26 mouse cellular contexts compared by ENCODE assay signal in the genomic region with DNA sequence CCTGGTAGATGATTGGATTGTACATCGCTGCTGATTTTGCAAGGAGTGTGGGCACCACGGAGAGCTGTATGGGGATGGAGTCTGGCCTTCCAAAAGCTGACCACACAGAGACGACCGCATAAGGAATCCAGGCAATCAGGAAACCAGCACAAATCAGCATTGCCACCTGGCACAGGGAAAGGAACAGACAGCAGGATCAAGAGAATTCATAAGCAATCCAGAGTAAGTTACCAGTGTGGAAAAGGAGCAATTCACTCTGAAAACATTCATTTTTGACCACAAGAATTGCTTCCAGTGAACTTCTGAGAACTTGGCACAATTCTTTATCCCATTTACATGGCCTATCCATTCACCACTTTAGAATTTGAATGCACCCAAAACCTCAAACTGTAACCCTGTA. TPM values are rescaled to one million over a fixed set of nuclear protein-coding genes. Genes with fewer than 3 reads are reported as not detected.
A peak's percentile ranks its signal among the peaks of the same experiment; 100 is the strongest.
DNase-seq lines count a peak whose midpoint lies in the region; ATAC-seq and TF ChIP-seq lines count a peak whose summit lies in the region.
"Had no signal": no experiment of that assay in that cellular context is flagged by ENCODE, and none has a peak within 500 bp of the region (broad histone marks: within the 10 kb centered on the region; RNA-seq: fewer than 3 reads in every experiment).

No protein-coding gene starts in this region.

- H3K9me3 ChIP-seq in forebrain, embryonic 13.5 days (replicated peaks): no peaks in the 10 kb centered on the region
- H3K9me3 ChIP-seq: forebrain, embryonic 10.5 days; forebrain, embryonic 15.5 days; heart, embryonic 12.5 days; hindbrain, embryonic 15.5 days had no signal

- 86% methylated on average over 4 of the region's 4 CpGs for WGBS in forebrain, embryonic 13.5 days

- TF ChIP-seq CTCF in embryonic fibroblast, embryonic 13.5 days (IDR thresholded peaks at IDR 0.05; ENCODE audit: borderline replicate concordance, insufficient read depth, low read length): no peak

- H3K36me3 ChIP-seq in forebrain, embryonic 13.5 days (ENCODE audit: poor library complexity, severe bottlenecking): no peaks in the 10 kb centered on the region
- H3K36me3 ChIP-seq: forebrain, embryonic 10.5 days; forebrain, embryonic 15.5 days; heart, embryonic 12.5 days; hindbrain, embryonic 15.5 days had no signal

- DNase-seq in heart, adult 11 months: peak; percentile 82
- DNase-seq in heart, postnatal 4 days: no peak
- DNase-seq in NIH3T3 (ENCODE audit: low read depth): peak; percentile 67
- DNase-seq in right cerebral cortex, postnatal 14 days: no peak
- no peak for DNase-seq in frontal cortex, postnatal 25 days (ENCODE audit: low spot score in 2 of 2)
- DNase-seq: adrenal gland, adult 8-10 months; B cell, adult 2 months; cerebellum, adult 11 months; cerebellum, adult 8-10 months; gastrocnemius, postnatal 14 days; kidney, adult 8-10 months had no signal

- no peak overlapping the region for H3K4me3 ChIP-seq in embryonic fibroblast, embryonic 13.5 days (ENCODE audit: insufficient read depth, low read length)
- no peak overlapping the region for H3K4me3 ChIP-seq in forebrain, embryonic 13.5 days
- H3K4me3 ChIP-seq: forebrain, embryonic 10.5 days; forebrain, embryonic 15.5 days; heart, embryonic 12.5 days; hindbrain, embryonic 15.5 days had no signal

- H3K27ac ChIP-seq in embryonic fibroblast, embryonic 13.5 days (ENCODE audit: insufficient read depth, low read length): peak overlapping the region; percentile 98
- no peak overlapping the region for H3K27ac ChIP-seq in forebrain, embryonic 13.5 days
- H3K27ac ChIP-seq: forebrain, embryonic 10.5 days; forebrain, embryonic 15.5 days; hindbrain, embryonic 15.5 days had no signal

- no peaks in the 10 kb centered on the region for H3K27me3 ChIP-seq in forebrain, embryonic 13.5 days
- H3K27me3 ChIP-seq: forebrain, embryonic 15.5 days; heart, embryonic 12.5 days; hindbrain, embryonic 15.5 days had no signal

- no peak for ATAC-seq in forebrain, embryonic 13.5 days
- ATAC-seq: forebrain, embryonic 15.5 days; intestine, postnatal 0 days had no signal

- no peak for TF ChIP-seq POLR2A in embryonic fibroblast, embryonic 13.5 days (IDR thresholded peaks at IDR 0.05; ENCODE audit: low read depth, low read length)

- no peak overlapping the region for H3K9ac ChIP-seq in forebrain, embryonic 13.5 days
- H3K9ac ChIP-seq: forebrain, embryonic 15.5 days; heart, embryonic 12.5 days; hindbrain, embryonic 15.5 days had no signal

- no peak overlapping the region for H3K4me2 ChIP-seq in forebrain, embryonic 13.5 days
- H3K4me2 ChIP-seq: forebrain, embryonic 15.5 days; heart, embryonic 12.5 days; hindbrain, embryonic 15.5 days had no signal

- peaks cover 18% of the 10 kb centered on the region for H3K4me1 ChIP-seq in embryonic fibroblast, embryonic 13.5 days (ENCODE audit: control insufficient read depth, insufficient read depth, low read length)
- peaks cover 15% of the 10 kb centered on the region for H3K4me1 ChIP-seq in forebrain, embryonic 13.5 days
- H3K4me1 ChIP-seq: hindbrain, embryonic 15.5 days had no signal

RNA-seq across cellular contexts. Expression of gene Opn5, which starts 30.6 kb away (rescaled TPM):
- total RNA-seq in heart, postnatal 4 days (2021): not detected
- polyA plus RNA-seq in embryonic fibroblast, embryonic 13.5 days (2011; ENCODE audit: insufficient read length, low read depth, missing spikeins): not detected in 2 replicates
- polyA plus RNA-seq in forebrain, embryonic 13.5 days (2015; fragmentation: Nextera tagmentation; extraction: Ambion mirVana): 0.08 TPM in 1 of 2 replicates, not detected in the other
- total RNA-seq: adrenal gland, adult 8-10 months; adrenal gland, postnatal 4 days; gastrocnemius, adult 18-20 months; gastrocnemius, postnatal 14 days; heart, adult 8-10 months; heart, postnatal 25 days; MEL had no signal
- polyA plus RNA-seq: forebrain, embryonic 10.5 days; forebrain, embryonic 15.5 days; gonadal fat pad, adult 2 months; heart, embryonic 12.5 days; heart, embryonic 16.5 days; hindbrain, embryonic 11.5 days; intestine, postnatal 0 days had no signal

Comparison
In these comparisons a context has a peak if more than half of its experiments do, and no peak if none do; other contexts are left out.
1. DNase-seq: peak in heart, adult 11 months (single experiment) and NIH3T3 (single experiment); none in heart, postnatal 4 days (single experiment), right cerebral cortex, postnatal 14 days (single experiment) and frontal cortex, postnatal 25 days (0 of 2).